Mouse (Mus musculus) ZHBTc4 (cell line): ENCODE data around the gene Cfap97.
"Not testable (repeated sequence)": the region's sequence is repeated elsewhere in the genome, so short reads cannot be mapped to it uniquely, and the experiment has no call there.

Source experiments
- DNase-seq: peaks from one replicate; pipeline ENCODE4 v3.0.0-alpha.2; 2011; ENCODE audit warnings: low read depth, low spot score

Cfap97 gene

GRCm38 (mm10) chr8:46151202-46152062 lies at the start of gene Cfap97:
Cfap97 (plus strand) TSS chr8:46151771.
- peak; percentile 56 for DNase-seq

GRCm38 (mm10) chr8:46103434-46103833 lies 48.1 kb upstream of the Cfap97 start:
- DNase-seq = no peak

DNA sequence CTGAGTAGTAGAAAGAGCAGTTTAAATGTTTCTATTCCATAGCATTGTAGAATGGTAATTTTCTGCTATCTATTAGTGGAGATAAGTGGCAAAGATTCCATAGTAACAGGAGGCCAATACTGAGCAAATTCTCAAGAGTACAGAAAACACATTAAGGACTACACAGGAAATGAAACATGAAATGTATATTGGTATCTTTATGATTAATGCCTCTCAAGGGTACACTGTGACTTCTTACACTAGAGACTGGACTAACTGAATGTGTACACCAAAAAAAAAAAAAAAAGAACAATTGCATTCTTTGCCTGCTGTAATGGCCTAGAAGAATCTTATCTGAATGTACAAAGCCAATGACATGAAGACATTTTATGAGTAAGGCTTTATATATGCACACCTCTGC lies 43.9 kb upstream of the Cfap97 start:
- no peak for DNase-seq

DNA sequence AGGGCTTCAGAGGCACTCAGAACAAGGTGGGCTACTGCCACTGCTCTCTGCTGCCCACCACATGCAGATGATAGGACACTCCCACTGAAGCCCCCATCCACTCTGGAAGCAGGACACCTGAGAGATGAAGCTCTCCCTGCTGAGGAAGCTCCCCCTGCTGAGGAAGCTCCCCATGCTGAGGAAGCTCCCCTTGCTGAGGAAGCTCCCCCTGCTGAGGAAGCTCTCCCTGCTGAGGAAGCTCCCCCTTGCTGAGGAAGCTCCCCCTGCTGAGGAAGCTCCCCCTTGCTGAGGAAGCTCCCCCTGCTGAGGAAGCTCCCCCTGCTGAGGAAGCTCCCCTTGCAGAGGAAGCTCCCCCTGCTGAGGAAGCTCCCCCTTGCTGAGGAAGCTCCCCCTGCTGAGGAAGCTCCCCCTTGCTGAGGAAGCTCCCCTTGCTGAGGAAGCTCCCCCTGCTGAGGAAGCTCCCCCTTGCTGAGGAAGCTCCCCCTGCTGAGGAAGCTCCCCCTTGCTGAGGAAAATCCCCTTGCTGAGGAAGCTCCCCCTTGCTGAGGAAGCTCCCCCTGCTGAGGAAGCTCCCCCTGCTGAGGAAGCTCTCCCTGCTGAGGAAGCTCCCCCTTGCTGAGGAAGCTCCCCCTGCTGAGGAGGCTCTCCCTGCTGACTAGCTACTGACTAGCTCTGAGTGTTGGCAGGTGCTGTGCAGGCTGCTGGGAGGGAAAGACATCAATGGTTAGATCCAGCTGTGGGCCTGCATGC lies 38.0 kb upstream of the Cfap97 start:
- DNase-seq = not testable (repeated sequence)

- DNase-seq = no peak
Observed at GRCm38 (mm10) chr8:46117172-46117571, 34.4 kb upstream of the Cfap97 start.

- DNase-seq = no peak
Observed at GRCm38 (mm10) chr8:46119176-46119575, 32.4 kb upstream of the Cfap97 start.

DNA sequence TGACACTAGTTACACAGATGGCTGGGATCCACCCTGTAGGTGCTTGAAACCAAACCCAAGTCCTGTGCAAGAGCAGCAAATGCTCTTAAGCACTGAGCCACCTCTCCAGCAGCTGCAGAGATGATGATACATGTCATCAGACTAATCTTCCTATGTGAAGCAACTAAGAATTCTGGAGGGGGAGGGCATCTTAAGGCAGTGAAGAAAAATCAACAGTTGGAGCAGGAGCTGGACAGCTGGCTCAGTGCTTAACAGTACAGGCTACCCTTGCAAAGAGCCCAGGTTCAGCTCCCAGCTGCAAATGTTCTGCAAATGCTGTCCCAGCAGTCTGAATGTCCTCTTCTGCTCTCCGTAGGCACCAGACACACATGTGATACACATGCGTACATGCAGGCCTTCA lies 29.1 kb upstream of the Cfap97 start:
- DNase-seq = no peak

DNA sequence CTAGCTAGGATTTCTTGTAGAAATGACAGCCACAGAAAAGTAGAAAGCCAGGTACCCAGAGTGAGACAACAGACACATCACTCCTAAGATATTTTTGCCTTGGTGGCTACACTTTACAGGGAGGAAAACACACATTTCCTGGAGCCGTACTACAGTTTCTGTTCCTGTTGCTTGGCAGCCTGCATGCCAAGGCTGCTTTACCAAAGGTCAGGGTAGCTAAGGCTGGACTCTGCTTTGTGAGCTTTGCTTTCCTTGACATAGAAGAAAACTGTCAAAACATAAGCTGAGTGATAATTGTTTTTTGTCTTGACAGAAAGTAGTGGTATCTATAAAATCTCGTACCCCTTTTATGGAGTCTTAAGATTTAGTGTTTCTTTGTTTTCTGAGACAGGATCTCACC lies 21.1 kb upstream of the Cfap97 start:
- DNase-seq = no peak

DNA sequence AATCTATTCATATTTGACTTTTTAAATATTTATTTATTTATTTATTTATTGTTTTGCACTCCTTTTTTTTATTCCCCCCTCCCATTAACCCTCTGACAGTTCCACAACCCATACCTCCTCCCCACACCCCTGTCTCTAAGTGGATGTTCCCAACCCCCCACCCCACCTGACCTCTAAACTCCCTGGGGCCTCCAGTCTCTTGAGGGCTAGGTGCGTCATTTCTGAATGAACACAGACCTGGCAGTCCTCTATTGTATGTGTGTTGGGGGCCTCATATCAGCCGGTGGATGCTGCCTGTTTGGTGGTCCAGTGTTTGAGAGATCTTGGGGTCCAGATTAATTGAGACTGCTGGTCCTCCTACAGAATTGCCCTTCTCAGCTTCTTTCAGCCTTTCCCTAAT lies 16.0 kb upstream of the Cfap97 start:
- not testable (repeated sequence) for DNase-seq

- DNase-seq = no peak
Observed at GRCm38 (mm10) chr8:46137336-46137735, 14.2 kb upstream of the Cfap97 start.

GRCm38 (mm10) chr8:46137843-46138596 lies 13.6 kb upstream of the Cfap97 start:
- DNase-seq = no peak

DNA sequence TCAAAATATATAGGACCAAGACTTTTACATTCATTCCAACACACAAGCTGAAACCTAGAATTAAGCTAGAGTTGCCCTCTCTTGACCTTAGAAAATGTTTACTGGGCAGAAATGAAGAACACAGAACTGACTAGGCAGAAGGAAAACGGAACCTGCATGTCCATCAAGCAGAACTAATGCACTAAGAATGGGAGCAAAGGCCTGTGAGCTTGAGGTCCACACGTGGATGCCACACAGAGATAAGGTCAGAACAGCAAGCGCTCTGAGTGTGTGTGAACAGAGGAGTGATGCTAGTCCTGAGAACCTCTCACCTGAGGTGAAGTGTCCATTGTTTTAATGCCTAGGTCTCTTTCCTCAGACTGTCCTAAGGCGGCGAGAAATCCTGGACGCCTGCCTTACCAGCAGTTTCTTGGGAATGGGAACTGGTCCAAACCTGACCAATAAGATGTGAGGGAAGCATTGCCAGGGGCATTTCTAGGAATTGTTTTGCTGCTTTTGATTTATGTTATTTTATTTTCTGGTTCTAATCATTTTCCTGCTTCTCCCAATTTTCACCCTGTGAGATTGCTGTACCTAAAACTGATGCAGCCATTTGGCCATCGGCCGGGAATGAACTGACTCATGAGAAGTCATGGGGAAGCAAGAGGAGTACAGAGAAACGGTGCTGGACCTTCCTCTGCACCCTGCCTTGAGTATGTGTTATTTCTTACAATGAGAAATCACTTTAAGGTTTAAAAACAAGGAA lies 11.0 kb upstream of the Cfap97 start:
- no peak for DNase-seq

- no peak for DNase-seq
Observed at GRCm38 (mm10) chr8:46141688-46142087, 9.9 kb upstream of the Cfap97 start.

DNA sequence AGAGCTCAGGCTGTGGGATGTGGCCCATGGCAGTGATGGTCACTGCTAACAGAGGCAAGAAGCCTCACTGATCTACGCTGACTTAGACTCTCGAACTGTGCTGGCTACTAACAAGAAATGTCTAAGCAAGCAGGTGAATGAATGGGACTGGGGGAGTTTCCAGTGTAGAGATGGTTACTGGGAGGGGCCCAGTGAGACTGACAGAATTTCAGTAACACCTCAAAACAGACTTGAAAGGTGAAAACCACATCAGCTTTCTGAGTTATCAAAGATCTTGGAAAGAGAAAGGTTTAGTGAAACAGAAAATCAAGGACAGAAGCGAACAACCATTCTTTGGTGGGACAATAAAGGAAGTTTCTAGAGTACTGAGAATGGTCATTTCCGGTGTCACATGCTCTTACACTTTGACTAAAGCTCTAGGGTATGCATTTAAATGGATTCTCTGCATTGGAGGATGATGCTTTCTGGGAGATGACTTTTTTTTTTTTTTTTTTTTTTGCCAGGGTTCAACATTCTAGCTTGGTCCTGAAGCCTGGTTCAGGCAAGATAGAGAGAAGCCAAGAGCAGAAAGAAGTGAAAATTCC lies 9.0 kb upstream of the Cfap97 start:
- no peak for DNase-seq

DNA sequence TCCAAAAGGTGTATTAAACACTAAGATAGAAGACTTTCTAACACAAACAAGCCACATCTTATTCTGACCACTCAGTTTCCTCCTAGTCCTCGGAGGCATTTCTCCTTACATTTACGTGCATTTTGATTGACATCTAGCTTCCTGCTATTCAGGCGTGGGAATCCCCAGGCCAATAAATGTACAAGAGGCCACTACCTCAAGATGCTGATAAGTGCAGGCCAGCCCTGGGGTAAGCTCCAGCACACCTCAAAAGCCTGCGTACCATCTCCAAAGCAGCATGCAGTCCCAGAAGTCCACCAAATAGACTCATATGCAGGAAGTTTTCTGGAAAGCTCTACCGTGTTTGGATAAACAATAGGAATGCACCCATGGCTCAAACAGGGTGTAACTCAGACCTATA lies 8.1 kb upstream of the Cfap97 start:
- DNase-seq = no peak

- DNase-seq = no peak
Observed at GRCm38 (mm10) chr8:46143924-46144323, 7.6 kb upstream of the Cfap97 start.

- no peak for DNase-seq
Observed at GRCm38 (mm10) chr8:46146173-46146572, 5.4 kb upstream of the Cfap97 start.

- no peak for DNase-seq
Observed at GRCm38 (mm10) chr8:46149306-46149705, 2.3 kb upstream of the Cfap97 start.

DNA sequence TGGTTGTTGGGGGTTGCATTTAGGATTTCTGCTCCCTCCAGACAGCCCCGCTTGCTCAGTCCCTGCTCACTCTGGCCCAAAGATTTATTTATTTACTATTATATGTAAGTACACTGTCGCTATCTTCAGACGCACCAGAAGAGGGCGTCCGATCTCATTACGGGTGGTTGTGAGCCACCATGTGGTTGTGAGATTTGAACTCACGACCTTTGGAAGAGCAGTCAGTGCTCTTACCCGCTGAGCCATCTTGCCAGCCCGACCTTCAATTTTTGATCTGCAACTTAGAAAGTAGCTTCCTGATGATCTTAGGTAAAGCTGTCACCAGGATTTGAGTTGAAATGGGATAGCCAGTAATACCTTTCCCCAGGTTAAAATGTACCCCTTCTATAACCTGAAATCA lies 1.8 kb upstream of the Cfap97 start:
- peak; percentile 33 for DNase-seq

DNA sequence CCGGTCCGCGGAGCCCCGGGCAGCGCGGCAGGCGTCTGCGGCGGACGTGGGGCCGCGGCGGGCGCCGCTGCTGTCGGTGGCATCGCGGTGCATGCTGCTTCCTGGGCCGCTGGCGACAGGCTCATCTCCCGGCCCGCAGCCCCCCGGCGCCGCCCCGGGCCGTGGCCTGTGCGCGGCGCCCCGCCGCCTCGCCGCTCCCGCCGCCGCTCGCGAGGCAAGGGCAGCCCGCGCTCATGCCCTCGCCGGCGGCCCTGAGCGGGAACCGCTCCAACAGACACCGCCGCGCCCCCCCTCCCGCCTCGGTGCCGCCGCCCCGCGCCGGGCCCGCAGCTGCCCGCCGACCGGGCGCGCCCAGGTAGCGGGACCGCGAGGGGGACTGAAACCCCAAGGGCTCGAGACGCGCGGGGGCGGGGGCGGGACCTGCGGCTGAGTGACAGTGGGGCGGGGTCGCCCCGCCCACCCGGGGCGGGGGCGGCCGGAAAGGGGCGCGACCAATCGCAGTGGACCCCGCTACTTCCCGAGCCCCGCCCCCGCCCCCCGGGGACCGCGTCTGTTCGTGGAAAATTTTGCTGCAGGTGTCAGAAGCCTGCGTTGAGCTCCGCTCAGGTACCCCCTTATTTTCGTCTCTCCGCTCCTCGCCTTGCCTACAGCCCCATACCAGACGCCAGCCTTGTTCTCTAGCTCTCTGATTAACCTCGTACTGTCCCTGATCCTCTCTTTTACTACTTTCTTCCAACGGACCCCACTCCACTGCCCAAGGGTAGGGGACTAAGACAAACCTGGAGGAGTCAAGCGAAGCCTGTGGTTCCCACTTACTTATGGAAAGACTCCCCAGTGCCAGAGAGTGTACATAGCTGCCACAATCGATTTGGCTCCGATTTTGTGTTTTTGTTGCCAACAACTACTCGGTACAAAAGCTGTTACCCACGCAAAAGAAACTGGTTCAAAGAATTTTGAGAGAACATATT lies 777 bp downstream of the Cfap97 start, which contains the start of gene Snx25:
TSS of gene Snx25 (minus strand) at position 96 of the 968 bp plus-strand sequence.
- peak; percentile 87 for DNase-seq
